Mouse (Mus musculus): Measurements from ENCODE around the gene Polr2e.

Gene Polr2e

DNA sequence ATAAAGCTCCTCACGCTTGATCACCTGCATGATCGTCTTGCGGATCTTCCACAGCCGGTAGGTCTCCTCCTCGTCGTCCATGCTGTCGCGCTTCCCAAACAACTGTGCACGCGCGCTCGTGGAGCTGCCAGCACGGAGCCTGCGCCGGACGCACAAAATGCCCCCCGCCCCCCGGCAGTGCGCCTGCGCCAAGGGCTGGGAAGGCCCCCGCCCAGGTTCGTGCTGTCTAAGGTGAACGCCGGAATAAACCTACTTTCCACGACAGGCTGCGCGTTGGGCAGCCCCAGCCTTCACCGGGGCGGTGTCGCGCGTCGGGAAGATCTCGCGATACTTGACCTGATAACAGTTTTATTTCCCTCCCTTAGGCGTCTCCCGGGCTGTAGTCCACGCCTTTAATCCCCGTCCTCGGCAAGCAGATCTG, at the start of gene Polr2e:
Gene Polr2e, minus strand, starts transcription at position 237 of the 421 bp plus-strand sequence.
- peak; percentile 98 for DNase-seq

DNA sequence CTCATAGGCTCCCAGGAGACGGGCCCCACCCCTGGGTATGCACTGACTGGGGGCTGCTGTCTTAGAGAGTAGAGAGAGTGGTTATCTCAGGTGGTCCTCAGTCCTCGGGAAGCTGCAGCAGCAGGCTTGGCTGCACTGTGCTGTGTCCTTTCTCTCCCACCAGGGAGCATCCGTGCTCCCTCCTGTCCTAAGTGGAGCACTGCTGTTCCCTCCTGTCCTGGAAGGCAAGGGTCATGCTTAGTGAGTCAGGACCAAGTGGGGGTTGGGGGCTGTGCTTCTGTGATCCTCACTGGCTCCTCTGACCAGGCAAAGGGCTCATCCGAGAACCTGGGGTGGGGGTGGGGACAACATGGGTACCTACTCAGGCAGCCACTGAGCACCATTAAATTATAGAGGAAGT, 49.6 kb upstream of the Polr2e start:
- no peak for DNase-seq

DNA sequence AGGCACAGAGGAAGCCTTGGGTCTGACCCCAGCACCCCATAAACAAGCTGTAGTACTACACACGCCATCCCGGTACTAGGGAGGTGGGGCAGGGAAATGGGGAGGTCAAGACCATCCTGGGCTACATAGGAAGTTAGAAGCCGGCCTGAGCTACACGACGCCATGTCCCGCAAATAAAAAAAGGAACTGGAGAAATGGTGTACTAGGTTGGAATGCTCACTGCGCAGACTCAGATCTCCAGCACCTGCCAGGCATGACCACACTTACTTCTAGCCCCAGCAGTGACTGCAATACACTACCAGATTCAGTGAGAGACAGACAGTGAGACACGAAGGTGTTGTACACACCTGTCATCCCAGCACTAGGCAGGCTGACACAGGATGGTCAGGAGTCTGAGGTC, 47.9 kb upstream of the Polr2e start:
- no peak for DNase-seq

DNA sequence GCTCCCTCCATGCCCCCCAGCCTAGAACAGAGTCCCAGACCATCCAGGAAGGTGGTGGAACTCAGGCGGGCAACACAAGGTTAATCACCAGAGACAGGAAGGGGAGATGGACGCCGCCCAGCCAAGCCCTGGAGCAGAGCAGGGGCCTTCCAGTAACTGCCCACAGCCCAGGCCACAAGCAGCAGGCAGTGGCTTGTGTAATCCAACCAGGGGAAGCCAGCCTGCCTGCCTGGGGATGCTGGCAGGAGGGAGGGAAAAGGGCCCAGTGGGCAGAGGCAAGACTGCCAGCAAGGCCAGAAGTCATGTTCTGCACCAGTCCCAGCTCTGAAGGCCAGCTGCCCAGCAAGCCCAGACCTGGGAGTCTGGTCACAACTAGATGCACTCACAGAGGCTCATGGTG, 47.3 kb upstream of the Polr2e start:
- no peak for DNase-seq

DNA sequence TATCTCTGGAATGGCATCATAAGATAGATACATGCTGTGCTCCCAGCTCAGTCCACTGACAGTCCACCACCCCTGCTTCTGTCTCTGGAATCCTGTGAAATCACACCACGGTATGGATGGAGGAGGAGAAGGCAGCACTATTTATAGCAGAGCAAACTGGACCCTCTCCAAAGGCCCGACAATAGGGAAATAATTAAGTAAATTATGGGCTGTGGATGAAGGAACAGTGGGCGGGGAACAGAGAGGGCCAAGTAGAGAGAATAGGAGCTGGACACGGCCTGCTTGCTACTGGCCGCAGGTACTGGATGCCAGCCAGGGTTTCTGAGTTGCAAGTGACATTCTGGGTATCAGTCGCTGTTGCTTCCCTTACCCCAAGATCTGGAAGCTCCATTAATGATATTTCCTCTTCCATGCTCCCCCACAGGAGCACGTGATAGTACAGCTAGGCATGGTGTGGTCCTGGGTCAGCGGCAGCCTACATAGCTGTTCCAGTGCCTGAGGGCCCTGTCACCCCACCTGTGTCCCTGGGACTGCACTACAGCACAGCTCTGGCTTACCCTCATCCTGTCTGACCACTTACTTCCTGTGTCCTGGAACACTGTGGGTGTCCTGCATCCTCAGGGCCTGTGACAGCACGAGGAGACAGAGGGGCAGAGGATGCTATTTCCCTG, 45.4 kb upstream of the Polr2e start:
- no peak for DNase-seq

DNA sequence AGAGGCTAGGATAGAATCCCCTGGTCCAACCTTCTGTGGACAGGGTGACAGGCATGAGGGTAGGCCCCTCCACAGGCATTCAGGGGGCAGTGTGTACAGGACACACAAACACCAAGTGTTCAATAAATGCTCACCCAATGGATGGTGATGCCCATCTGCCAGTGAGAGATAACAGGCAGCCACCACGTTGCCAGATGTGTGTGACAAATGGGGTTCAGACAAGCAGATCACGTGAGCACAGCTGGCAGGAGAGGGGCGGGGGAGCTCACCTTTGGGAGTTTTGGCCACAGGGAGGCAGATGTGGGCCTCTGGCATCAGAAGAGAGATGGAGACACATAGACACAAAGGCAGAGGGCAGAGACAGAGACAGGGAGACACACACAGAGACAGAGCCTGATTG, 41.5 kb upstream of the Polr2e start:
- DNase-seq = no peak

DNA sequence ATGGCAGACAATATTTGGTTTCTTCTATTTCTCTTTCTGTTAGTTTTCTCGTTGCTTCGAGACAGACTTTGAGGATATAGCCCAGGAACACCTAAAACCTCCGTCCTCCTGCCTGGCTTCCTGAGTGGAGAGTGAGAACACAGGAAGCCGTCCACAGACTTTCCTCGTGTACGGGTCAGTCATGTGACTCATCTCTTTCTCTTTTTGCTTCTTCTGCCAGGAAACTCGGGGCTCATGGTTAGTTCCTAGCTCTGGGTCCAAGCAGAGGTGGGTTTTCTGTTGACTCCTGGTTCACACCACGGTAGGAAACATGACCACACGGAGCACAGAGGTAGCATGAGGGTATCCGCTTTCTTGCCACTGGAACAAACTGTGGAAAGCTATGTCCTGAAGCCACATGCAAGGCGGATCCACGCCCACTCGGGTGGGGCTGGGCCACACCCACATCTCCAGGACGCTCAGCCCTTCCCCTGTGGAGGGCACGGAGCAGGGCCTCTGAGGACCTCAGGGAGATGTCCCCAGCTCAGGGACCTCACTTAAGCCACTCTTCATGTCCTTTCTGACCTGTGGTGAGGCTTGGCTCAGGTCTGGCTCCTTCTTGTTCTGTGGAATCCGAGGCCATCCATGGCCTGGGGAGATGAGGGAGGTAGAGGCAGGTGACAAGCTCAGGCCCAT, 40.9 kb upstream of the Polr2e start:
- no peak for DNase-seq

DNA sequence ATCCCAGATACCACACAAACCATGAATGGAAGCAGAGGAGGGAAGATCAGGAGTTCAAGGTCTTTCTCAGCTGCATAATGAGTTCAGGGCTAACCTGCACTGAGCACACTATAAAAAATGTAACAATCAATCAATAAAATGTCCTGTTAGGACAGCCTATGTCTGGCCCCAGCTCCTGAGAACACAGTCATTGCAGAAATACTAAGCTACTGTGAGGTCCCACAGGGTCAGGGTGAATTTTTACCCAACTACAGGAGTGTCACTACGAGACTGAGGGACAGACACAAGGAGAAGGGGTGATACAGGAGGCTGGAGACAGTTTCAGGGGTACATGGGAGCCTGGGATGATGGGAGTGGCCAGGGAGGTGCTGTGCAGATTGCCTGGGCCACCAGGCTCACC, 38.8 kb upstream of the Polr2e start:
- DNase-seq = no peak

DNA sequence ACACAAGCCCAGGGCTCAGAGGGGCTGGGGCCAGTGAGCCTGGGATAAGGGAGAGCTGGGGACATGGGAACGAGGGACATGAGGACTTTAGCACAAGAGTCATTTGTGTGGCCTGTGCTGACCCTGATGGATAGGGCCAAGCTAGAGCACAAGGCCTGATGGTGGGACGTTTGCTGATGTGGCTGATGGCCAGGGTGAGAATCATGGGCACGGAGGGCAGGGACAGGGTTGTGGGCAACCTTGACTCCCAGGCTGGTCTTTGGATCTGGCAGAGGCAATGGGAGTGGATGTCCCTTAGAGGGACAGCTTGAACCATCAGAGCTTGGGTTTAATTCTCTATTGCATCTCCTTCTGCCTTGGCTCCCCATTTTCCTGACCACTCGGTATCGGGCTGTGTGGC, 37.7 kb upstream of the Polr2e start:
- DNase-seq = no peak

DNA sequence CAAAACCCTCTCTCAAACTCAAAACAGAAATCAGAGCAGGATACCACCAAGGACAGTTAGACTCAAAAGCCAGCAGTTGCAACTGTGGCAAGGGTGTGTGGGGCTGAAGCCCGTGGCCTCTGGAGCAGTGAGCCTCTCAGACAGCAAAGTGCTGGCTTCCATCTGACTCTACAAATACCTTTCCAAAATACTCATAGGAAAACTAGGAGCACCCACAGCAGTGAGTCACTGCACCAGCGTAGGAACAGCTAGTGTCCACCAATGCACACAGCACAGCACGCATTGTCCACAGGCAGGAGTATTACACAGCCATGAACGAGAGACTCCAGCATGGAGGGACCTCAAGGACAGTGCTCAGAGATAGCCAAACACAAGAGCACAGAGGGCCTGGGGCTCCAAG, 36.8 kb upstream of the Polr2e start:
- no peak for DNase-seq

DNA sequence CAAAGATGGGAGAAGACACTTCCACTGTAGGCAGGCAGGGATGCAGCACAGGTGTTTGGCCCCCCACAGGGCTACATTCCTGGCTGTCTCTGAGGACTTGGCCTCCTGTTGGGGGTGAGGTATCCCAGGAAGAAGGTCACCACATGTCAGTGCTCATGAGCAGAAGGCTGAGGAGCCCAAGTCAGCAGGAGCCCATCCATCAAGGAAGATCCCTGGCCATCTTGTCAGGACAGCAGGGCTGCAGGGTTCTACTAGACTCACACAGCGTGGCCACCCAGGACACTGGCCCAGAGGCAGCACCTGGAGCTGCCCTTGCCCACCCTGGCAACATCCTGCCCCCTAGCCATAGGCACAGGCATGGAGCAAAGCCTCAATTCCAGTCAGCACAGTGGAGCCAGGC, 36.3 kb upstream of the Polr2e start:
- no peak for DNase-seq

DNA sequence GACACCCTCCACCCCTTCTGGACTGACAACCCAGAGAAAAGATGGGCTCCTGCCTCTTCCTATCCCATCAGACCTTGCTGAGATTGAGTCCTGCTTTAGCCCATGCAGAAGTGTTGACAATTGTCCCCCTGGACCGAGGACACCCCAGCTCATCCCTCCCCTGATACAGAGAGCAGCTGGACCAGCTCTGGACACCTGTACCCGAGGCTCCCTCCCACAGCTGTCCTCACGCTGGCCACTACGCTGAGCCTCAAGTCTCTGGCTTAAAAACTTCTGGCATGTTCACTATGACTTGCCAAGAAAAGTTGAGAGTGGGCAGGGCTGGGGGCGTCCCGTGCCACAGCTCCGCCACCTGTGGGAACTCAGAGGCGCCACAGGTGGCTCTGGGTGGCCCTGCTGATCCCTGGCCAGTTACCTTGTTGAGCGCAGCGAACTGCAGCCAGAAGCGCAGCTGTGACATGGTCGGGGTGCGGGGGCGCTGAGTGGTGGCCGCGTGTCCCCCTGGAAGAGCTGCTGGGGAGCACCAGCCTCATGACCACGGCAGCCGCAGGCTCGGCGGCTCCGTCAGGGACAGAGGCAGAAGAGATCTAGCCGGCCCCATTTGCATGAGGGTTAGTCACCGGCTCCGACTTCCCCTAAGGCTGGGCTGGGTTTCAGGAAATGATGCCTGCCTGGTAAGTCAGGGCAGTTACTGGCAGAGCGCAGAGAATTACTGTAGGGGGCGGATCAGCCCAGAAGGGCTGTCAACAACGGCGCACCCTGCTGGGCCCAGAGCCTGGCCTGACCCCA, 35.4 kb upstream of the Polr2e start:
- DNase-seq = peak; percentile 56

DNA sequence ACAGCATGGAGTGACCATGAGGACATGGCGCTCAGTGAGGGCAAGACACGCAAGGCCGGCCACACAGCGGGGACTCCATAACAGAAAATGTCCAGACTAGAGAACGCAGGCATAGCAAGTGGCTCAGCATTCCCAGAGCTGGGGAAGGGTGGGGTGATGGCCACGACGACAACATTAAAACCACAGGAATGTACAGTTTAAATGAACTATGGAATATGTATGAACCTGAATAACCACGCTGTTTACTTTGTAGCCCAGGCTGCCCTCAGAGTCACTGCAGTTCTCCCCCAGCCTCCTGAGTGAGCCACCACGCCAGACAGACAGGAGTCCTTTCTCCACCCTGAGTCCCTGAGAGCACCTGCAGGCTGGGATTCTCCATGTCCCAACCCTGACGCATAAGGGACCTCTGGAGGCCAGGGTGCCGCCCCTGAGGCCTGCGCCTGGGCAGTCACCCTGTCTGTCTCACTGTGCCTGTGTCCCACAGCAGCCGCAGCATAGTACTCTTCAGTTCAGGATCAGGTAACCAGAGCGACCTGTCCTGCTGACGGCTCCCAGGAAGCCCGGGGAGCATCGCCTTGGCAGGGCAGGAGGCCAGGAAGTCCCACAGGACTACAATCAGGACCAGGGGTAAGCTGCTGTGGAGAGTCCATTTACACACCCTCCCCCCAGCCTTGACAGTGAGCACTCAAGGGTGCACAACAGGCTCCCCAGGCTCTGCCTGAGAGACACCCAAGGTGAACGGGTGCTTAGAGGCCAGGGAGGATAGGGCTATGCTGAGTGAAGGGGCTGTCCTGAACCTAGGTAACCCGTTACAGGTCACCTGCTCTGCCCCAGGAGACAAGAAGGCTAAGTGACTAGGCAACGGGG, 33.3 kb upstream of the Polr2e start:
- DNase-seq = no peak

DNA sequence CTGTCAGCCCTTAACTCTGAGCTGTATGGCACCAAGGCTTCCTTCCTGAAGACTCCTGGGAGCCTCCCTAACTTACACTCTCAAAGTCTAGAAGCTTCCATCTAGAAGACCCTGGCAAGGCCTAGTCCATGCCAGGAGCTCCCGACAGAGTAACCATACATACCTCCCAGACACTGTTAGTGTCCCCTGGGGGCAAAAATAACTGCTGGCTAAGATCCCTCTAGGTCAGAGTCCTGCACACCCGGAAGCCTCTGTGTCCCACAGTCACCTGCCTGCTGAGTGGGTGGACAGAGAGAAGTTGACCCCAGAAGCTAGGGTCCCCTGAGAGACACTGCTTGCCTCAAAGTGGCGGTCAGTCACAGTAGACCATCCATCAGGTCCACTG, 31.9 kb upstream of the Polr2e start:
- DNase-seq = no peak

DNA sequence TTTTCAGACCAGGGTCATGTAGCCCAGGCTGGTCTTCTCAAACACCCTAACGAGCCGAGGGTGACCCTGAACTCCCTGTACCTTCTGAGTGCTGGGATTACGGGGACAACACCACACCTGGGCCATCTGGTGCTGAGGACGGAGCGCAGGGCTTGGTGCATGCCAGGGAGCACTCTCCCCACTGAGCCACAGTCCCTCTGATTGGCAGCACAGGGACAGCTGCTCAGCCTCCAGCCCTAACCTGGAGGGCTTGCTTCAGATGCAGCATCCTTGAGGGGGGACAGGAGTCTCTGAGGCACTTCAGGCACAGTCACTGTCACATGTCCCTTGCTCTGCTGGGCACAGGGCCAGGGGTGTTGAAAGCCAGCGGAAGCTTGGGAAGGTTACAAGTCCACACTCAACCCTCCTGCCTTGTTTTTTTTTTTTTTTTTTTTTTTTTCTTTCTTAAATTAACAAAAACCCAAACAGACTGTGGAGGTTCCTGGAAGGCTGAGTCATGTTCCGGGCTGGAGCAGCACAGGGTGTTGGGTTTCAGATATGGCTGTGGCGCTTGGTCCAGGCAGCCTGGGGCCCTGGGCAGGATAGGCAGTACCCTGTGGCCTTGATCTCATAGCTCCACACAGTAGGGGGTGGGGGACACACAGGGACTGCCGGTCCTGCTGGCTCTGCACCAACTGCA, 31.4 kb upstream of the Polr2e start:
- DNase-seq = peak; percentile 33

DNA sequence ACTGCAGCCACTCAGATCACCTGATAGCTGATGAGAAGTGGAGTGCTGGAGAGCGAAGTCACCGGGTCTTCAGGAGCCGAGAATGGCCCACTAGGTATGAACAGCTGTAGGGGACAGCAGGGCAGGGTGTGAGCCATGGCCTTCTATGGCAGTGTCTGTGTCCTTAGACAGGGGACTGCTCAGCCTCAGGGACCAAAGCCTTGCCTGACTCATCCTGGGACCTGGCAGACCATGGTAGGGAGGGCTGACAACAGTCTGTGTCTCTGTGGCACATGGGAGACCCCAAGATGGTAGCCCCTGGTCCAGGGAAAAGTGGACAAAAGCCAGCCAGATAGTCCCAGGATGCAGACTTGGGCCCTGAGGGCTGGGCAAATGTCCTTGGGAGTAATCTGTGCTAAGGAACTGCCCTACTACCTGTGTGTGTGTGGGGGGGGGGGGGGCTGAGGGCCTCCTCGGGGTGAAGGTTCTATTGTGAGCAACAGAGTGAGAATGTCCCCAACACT, 30.4 kb upstream of the Polr2e start:
- DNase-seq = no peak

DNA sequence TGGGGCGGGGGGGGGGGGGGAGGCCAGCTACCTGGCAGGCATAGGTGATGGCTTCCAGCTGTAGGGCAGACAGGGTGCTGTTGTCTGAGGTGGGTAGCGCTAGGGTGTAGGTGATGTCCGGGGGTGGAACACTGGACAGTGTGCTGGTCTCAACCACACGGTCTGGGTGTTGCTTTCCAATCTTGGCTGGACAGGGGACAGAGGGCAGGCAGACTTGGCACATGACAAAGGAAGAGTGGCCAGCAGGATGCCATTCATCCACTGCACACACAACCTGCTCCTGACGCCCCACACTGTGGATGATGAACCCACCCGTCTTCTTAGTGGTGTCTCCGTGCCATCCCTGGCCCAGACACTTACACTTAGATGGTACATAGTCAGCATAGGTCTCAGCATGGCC, 29.7 kb upstream of the Polr2e start:
- no peak for DNase-seq

DNA sequence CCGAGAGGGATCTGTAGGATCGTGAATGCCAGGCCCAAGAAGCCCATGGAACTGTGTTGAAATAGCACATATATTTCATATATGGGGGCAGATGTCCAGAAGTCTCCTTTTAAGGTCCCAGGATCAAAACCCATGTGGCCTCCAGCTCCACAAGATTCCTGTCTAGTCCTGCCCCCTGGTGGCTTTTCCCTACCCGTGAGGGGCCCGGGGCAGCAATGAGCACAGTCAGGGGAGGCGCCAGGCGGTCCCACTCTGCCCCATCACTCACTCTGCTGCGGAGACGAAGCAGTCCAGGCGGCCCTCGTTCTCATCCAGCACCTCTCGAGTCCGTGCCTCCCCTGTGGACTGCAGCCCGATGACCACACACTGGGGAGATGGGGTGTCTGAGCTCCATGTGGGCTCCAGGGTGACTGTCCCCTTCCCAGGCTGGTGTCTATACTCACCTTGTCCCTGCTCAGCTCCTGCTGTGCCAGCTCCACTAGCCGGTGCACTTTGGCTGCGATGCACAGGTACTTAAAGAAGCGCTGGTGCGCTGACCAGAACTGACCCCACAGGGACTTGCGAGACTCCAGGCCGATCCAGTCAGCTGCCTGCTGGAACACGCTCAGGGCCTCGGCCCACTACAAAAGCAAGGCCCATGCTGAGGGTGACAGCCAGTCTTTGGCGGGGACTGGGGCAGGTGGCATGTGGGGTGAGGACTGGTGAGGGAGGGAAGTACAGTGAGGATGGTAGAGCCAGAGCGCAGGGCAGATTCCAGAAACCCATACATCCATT, 24.5 kb upstream of the Polr2e start:
- DNase-seq = no peak

DNA sequence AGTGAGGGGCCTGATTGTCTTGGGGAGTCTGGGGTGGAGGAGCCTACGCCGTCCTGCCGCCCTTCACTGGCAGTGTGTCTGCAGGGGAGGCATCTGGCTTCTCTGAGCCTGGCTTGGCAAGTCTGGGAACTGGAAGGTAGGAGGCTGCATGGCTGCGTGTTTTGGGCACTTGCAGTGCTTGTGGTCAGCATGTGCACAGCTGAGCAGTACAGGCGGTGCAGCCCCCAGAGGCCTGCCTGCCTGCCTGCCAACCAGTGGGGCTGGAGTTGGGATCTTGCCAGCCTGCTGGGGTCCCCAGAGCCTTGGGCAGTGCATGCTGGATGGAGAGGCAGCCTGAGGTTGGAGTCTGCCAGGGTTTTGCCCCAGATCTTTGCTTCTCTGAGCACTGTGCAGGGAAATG, 23.5 kb upstream of the Polr2e start:
- DNase-seq = no peak

DNA sequence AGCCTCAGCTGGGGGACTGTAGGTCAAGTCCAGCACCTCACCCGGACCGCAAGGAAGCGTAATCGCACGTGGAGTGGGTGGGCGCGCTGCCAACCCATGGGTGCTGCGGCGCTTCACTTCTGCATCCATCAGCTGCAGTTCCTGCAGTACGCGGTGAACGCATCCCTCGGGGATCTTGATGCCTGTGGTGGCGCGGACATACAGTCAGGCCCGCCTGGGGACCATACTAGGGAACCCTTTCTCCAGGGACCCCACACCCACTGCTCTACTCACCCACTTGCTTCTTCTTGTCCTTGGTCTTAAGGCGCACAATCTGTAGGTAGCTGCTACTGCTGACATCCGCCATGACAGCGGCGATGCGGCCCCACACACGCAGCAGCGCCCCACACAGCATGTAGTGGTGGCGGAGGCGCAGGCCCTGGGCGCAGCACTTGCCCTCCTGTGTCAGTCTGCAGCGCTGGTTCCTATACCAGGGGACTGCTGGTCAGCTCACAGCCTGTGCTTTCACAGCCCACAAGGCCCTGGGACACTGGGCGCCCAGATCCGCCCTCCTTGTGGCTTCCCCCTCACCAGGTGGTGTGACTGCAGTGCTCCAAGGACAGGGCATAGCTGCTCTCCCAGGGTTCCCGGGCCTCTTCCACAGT, 18.2 kb upstream of the Polr2e start:
- no peak for DNase-seq
